Mouse (Mus musculus) ES-E14 (cell line): ENCODE results near the gene Disc1. TPM values are rescaled to one million over a fixed set of nuclear protein-coding genes. Genes with fewer than 3 reads are reported as not detected.

Source experiments
- DNase-seq: peaks from one replicate; pipeline ENCODE4 v3.0.0-alpha.2; 2013; ENCODE audit warnings: low read depth, low spot score
- H3K27ac ChIP-seq: 2 replicates; pipeline ENCODE4 v1.5.1; 2012; ENCODE audit warnings: low read depth, mild to moderate bottlenecking, low read length, moderate library complexity, mixed read lengths; ENCODE audit not compliant: poor library complexity, insufficient read depth, severe bottlenecking
- H3K36me3 ChIP-seq: 2 replicates; pipeline ENCODE4 v1.6.1; 2012; ENCODE audit warnings: mild to moderate bottlenecking, low read length, moderate library complexity, mixed read lengths; ENCODE audit not compliant: control insufficient read depth, poor library complexity, insufficient read depth, severe bottlenecking
- H3K4me1 ChIP-seq, 2 experiments: fragments of 150-350 bp in 1 of 2; sonication (generic) in 1 of 2; 2 replicates each; pipeline ENCODE4 v1.6.1; 2012; ENCODE audit warnings: low read length in 2 of 2, mild to moderate bottlenecking in 1 of 2, mixed read lengths in 1 of 2; ENCODE audit not compliant: control insufficient read depth in 2 of 2, insufficient read depth in 2 of 2, poor library complexity in 1 of 2
- H3K4me3 ChIP-seq, 2 experiments: fragments of 150-350 bp in 1 of 2; sonication (generic) in 1 of 2; 2 replicates each; pipeline ENCODE4 v1.5.1; 2012; ENCODE audit warnings: low read length in 2 of 2, low read depth in 1 of 2, mild to moderate bottlenecking in 1 of 2, mixed read lengths in 1 of 2; ENCODE audit not compliant: insufficient read depth in 1 of 2, poor library complexity in 1 of 2, severe bottlenecking in 1 of 2
- H3K9ac ChIP-seq: 2 replicates; pipeline ENCODE4 v1.6.1; 2012; ENCODE audit warnings: low read depth, mild to moderate bottlenecking, low read length, mixed read lengths; ENCODE audit not compliant: poor library complexity, insufficient read depth, severe bottlenecking
- H3K9me3 ChIP-seq: fragments of 150-350 bp; sonication (generic); 2 replicates; pipeline ENCODE4 v1.6.1; 2012; ENCODE audit warnings: low read depth, mild to moderate bottlenecking, low read length; ENCODE audit not compliant: control insufficient read depth, insufficient read depth
- CHD2 ChIP-seq: IDR thresholded peaks from 2 replicates; pipeline ENCODE4 v1.6.1; 2014; ENCODE audit warnings: mild to moderate bottlenecking, low read depth, low read length, inconsistent platforms
- HCFC1 ChIP-seq: IDR thresholded peaks from 2 replicates; pipeline ENCODE4 v1.6.1; 2012; ENCODE audit warnings: low read length, inconsistent platforms, borderline replicate concordance; ENCODE audit not compliant: insufficient read depth
- MAFK ChIP-seq: IDR thresholded peaks from 2 replicates; pipeline ENCODE4 v1.6.1; 2014; ENCODE audit warnings: mild to moderate bottlenecking, low read depth, low read length, inconsistent platforms; ENCODE audit not compliant: insufficient read depth
- ZC3H11A ChIP-seq: IDR thresholded peaks from 2 replicates; pipeline ENCODE4 v1.6.1; 2012; ENCODE audit warnings: low read depth, mild to moderate bottlenecking, inconsistent platforms, low read length, borderline replicate concordance
- ZNF384 ChIP-seq: IDR thresholded peaks from 2 replicates; pipeline ENCODE4 v1.6.1; 2012; ENCODE audit warnings: low read depth, low read length, inconsistent platforms
- in situ Hi-C, 2 experiments: fragments of 600-800 bp; cut with MboI; formaldehyde crosslinking; loops; one replicate each; pipeline ENCODE4 v1.15.1; 2025; ENCODE audit warnings: low sequenced_read_pairs in 2 of 2, inconsistent platforms in 1 of 2; ENCODE audit not compliant: unreplicated experiment in 2 of 2
- total RNA-seq: library from RNA; depleted of rRNA; stranded (reverse); fragments of 300-350 nt; gene quantifications from 2 replicates; pipeline ENCODE4 v1.2.3, GENCODE M21; 2012

The Disc1 gene
- total RNA-seq, 1 experiment, result 2.7 TPM

DNA sequence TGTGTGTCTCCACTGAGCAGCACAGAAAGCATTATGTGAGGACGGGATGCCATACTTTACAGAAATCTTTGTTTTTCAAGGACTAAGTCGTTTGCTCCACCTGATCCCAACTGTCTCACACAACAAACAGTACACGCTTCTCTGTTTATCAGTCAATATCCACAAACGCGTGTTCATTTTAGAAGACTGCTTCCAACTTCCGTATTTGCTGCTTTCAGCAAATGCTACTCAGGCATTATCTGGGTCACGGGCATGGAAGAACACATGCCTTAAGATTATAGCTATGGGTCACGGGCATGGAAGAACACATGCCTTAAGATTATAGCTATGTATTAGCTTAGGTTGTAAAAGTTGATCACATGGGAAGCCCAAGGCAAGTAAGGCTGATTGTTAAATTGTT is 6.9 kb downstream of the Disc1 start:
- H3K36me3 ChIP-seq, result no peaks in the 10 kb centered on the region
- H3K27ac ChIP-seq, result no peak overlapping the region
- TF ChIP-seq HCFC1 (no peak), ZNF384 (no peak), MAFK (no peak), CHD2 (no peak), ZC3H11A (no peak)
- in situ Hi-C loops, result no loop called here
- no peak for DNase-seq
- H3K4me1 ChIP-seq, result no peaks in the 10 kb centered on the region
- H3K9me3 ChIP-seq, result no peaks in the 10 kb centered on the region
- H3K4me3 ChIP-seq, result no peak overlapping the region
- H3K9ac ChIP-seq, result no peak overlapping the region

GRCm38 (mm10) chr8:125065596-125065995 is 11.6 kb downstream of the Disc1 start:
- no peaks in the 10 kb centered on the region for H3K4me1 ChIP-seq
- no peak overlapping the region for H3K9ac ChIP-seq
- H3K27ac ChIP-seq, result no peak overlapping the region
- in situ Hi-C loops, result no loop called here
- TF ChIP-seq CHD2 (no peak), MAFK (no peak), HCFC1 (no peak)
- H3K9me3 ChIP-seq, result no peaks in the 10 kb centered on the region
- H3K36me3 ChIP-seq, result no peaks in the 10 kb centered on the region
- no peak for DNase-seq
- H3K4me3 ChIP-seq, result no peak overlapping the region

DNA sequence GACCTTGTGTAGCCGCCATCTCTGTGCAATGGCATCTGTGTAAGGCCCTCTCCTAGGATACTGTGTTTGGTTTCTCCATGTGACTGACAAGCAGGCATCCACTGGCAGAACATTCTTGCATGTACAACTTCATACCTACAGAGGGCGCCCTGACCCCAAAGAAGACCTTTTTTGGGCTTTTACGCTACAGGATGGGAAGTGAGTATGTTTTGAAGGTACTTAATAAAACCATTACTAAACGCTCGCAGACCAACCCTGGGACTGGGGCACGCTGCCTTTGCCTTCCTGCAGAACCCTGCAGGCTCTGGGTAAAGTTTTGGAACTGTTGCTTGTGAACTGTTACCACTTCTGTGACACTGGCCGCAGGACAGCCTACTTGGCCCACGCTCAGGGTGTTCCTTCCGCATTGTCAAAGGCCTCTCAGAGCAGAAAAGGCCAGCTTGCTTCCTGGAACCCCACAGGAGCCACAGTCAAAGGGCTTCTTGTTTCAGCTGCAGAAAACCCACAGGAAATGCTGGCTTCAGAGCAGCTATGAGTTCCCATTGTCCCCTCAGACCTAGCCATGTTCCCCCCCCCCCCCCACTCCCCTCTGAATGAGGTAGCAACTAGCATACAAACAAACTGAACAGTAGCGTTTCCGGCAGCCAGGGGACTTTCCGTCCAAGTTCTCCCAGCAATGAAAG is 13.1 kb downstream of the Disc1 start:
- Histone ChIP-seq H3K9ac (no peak overlapping the region), H3K36me3 (no peaks in the 10 kb centered on the region), H3K4me1 (no peaks in the 10 kb centered on the region), H3K9me3 (no peaks in the 10 kb centered on the region), H3K27ac (no peak overlapping the region), H3K4me3 (no peak overlapping the region)
- TF ChIP-seq MAFK, result no peak
- TF ChIP-seq HCFC1, result no peak
- no peak for TF ChIP-seq CHD2
- no peak for TF ChIP-seq ZC3H11A
- TF ChIP-seq ZNF384, result no peak
- in situ Hi-C loops, result no loop called here
- DNase-seq, result no peak

DNA sequence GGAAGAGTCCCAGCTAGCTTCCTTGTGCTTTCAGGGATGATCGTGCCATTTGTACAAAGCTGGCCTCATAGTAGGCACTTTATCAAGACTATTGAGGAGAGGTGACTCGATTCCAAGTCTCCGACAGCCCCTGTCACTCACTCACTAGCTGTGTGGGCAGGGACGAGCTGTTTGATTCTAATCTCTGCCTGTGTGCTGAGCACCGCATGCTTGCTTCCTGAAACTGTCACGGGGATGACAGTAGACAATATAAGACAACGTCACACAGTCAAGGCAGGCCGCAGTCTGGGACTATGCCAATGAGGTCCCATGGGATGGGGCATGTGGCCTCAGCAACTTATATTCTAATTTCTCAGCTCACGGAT is 13.6 kb downstream of the Disc1 start:
- Histone ChIP-seq H3K4me3 (no peak overlapping the region), H3K9me3 (no peaks in the 10 kb centered on the region), H3K4me1 (no peaks in the 10 kb centered on the region), H3K36me3 (no peaks in the 10 kb centered on the region), H3K27ac (no peak overlapping the region), H3K9ac (no peak overlapping the region)
- no peak for DNase-seq
- TF ChIP-seq HCFC1, result no peak
- TF ChIP-seq MAFK, result no peak
- no peak for TF ChIP-seq ZNF384
- no peak for TF ChIP-seq ZC3H11A
- no peak for TF ChIP-seq CHD2
- in situ Hi-C loops, result no loop called here

DNA sequence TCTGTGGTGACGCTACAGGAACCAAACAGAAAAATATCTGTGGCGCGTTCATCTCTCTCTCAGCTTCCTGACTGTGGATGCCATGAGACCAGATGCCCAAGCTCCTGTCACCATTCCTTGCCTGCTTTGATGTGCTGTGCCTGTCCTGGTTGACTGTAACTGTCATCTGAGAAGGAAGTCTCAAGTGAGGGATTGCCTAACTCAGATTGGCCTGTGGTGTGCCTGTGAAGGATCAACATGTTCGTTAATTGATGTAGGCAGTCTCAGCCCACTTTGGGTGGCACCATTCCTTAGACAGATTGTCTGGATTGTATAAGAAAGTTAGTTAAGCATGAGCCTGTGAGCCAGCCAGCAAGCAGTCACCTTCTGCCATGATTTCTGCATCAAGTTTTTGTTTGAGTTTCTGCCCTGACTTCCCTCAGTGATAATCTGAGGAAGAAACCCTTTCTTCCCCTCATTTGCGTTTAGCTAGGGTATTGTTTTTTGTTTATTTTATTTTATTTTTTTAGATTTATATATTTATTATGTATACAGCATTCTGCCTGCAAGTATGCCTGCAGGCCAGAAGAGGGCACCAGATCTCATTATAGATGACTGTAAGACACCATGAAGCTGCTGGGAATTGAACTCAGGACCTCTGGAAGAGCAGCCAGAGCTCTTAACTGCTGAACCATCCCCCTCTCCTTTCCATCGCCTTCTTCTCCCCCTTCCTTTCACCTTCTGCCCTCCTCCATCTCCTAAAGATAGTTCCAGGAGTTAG is 14.3 kb downstream of the Disc1 start:
- no peak overlapping the region for H3K27ac ChIP-seq
- TF ChIP-seq ZC3H11A, result no peak
- TF ChIP-seq MAFK, result no peak
- TF ChIP-seq CHD2, result no peak
- no peak for TF ChIP-seq HCFC1
- no peak for TF ChIP-seq ZNF384
- H3K4me3 ChIP-seq, result no peak overlapping the region
- in situ Hi-C loops, result no loop called here
- H3K36me3 ChIP-seq, result no peaks in the 10 kb centered on the region
- DNase-seq, result no peak
- no peaks in the 10 kb centered on the region for H3K9me3 ChIP-seq
- no peak overlapping the region for H3K9ac ChIP-seq
- H3K4me1 ChIP-seq, result no peaks in the 10 kb centered on the region
